Mouse (Mus musculus) embryo, embryonic 10.5 days (tissue): Measurements from ENCODE around the gene Ppp3r1.

ENCODE experiments used
- DNase-seq: peaks from one replicate; pipeline ENCODE4 v3.0.0-alpha.2; 2015; ENCODE audit warnings: low spot score

Gene Ppp3r1

DNA sequence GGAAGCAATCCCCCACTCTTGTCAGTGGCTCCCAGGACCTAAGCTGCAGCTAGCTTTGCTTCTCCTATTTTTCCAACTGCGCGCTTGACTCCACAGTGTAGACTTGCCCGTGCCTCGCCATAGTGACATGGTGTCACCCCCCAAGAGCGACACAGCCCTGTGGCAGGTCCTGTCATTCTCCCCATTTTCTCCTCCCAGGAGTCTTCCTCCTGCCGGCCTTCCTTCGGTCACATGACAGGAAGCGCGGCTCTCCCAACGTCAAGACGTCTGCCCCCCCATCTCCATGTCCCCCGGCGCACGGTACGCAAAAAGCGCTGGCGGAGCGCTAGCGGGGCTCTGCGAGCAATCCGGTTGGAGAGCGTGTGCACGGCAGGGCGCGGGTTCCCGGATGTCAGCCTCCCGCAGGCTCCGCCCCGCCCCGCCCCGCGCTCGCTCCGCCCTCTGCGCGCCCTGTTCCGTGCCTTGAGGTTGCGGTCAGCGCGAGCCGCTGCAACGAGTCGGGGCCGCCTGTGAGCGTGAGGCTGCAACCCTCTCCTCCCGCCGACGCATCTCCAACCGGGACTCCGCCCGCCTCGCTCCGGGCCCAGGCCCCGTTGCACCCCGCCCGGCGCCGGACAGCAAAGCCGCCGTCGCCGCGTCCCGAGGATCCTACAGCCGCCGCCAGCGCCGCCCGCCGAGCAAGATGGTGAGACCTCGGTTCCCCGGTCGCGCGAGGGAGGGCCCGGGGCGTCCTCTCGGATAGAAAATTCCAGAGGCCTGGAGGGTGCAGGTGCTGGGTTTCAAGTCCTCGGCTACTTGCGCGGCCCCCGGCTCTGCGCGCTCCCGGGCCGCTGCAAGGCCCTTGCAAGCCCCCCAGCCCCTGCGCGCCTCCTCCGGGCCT lies at the start of gene Ppp3r1:
Gene Ppp3r1 (plus strand): TSS at position 406 of the 880 bp plus-strand sequence.
- peak; percentile 97 for DNase-seq

DNA sequence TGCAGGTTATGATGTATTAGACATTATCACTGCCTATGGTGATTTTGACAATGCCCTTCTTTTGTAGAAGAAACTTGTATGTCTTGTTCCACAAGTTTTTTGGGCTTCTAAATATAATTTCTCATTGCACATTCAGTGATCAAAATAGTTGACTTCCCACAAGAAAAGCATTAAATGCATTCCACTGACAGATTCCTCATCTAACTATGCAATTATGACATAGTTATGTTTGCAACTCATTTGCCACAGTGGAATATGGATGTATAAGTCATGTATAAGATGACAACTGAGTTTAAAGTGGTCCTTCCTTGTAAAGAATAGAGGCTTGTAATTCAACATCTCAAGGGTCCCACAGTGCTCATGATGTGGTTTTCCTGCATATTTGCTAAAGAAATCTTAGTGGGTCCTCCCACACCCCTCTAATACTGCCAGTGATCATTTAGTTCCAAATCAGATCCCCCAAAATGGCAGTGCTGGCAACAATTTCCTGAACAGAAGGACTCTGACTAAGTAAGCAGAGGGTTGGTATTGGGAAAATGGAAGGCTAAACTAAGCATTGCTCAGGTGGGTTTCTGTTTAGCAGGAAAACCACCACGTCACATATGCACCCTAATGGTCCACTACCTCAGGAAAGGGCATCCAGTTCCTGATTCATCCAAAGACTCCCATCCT lies 46.5 kb upstream of the Ppp3r1 start:
- DNase-seq, result no peak

GRCm38 (mm10) chr11:17126418-17126817 lies 32.6 kb upstream of the Ppp3r1 start:
- DNase-seq, result no peak

GRCm38 (mm10) chr11:17135638-17136037 lies 23.4 kb upstream of the Ppp3r1 start:
- no peak for DNase-seq

DNA sequence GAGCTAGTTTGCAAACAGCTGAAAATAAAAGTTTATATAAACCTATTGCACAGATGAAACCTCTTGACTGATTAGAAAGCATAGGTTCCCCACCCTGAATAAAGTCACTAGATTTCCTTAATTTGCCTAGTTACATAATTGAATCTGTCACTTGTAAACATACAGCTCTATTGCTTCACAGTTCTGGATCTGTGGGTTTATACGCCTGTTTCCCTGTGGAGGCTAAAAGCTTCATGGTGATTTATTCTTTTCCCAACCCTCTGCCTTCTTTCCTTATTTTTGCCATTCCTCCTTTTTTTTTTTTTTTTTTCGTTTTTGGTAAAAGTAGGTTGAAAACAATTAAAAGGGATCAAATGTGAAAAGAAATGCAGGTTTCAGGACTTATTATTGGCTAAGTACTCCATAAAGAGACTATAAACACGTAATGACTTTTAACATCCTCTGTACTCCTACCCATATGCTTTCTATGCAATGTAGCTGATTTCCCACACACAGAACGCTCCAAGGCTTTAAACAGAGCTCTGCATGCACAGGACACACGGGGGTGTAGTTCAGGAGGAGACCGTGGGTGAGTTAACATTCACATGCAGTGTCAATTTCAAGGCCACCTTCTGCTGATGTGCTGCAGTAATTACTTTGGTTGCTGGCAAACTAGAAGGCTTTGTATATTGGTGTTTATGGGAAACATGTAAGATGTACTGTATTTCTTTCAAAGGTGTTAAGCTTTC lies 20.6 kb upstream of the Ppp3r1 start:
- no peak for DNase-seq

DNA sequence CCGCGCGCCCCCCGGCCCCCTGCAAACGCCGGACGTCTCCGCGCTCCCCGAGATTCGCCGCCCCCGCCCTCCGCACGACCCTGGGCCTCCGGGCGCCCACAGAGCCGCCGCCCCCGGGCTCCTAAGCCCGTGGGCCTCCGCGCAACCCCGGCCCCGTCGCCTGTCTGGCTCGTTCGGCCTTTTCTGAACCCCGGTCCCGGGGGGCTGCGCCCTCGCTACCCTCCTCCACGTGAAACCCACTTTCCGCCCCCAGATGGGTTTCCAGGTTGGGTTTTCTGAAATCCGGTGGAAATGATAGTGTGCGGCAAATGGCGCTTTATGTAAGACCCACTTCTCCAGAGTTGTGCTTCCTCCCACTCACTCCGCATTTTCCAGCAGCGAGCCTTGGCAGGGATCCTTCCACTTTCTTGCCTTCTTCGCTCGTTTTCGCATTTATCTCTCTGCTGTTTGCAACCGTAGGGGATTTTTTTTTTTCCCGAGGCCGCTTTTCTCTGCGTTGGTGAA lies 727 bp downstream of the Ppp3r1 start:
- DNase-seq, result peak; percentile 48

- DNase-seq, result peak; percentile 78
Observed at GRCm38 (mm10) chr11:17160242-17160641, 1.2 kb downstream of the Ppp3r1 start.

- DNase-seq, result no peak
Observed at GRCm38 (mm10) chr11:17163956-17164355, 4.9 kb downstream of the Ppp3r1 start.

DNA sequence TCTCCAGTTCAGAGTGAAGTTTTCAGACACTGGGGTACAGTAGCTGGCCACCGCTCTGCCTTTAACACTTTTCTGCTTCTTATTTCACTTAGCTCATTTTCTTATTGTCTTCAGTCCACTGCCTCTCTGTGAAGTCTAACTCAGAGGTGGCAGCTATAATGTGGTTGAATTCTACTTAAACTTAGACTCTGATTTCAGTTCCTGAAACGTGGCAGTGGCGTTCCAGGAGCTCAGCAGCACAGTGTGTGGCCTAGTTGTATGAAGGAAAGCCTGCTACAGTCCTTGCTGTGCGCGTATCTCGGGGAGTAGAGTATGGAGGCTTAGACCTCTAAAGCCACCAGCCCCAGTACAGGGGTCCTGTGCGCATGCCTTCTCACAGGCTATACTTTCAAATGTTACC lies 7.6 kb downstream of the Ppp3r1 start:
- DNase-seq, result no peak

DNA sequence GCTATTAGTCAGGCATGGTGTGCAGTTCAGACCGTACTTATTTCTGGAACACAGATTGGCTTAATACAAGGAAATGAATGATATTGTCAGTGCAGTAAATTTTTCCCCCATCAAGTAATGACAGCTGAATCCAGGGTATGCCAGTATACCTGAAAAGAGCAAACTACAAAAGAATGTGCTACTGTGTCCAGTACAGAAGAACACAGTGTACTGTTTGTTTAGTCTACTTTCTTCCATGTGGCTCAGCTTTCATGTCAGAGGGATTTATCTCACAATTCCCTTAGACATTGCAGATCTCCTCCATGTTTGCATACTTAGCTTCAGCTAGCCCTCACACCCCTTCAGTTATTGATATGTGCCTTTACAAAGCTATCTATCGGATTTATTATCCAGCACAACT lies 10.2 kb downstream of the Ppp3r1 start:
- DNase-seq, result no peak

DNA sequence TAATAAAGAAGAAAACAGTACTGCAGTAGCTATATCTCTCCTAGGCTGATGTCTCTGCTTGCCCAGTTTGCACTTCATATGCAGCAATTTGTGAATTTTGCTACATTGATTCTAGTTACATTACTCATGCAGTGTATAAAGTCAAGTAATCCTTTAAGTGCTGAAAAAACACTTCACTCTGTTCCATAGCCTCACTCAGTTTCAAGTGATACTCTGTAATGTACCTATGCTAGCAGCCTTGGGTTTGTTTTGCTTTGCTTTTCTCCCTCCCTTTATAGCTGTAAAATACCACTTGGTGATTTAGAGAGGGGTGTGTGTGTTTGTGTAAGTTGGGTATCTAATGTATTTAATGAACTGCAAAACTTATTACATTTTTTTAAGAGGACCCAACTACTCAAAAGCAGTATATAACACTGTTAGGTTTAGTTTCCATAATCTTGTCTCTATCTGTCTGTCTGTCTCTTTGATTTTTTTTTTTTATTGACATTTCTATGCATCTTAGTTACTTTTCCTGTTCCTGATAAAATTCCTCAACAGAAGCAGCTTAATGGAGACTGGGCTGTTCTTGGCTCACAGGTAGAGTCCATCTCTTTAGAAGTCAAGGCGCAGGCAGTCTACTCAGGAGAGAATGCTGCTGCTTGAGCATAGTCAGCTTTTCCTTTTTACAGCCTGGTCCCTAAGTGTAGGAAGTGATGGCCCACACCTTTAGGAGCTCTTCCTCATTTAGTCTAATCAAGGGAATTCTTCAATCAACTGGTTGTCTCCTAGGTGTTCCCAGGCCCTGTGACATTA lies 12.1 kb downstream of the Ppp3r1 start:
- no peak for DNase-seq

GRCm38 (mm10) chr11:17172300-17172699 lies 13.2 kb downstream of the Ppp3r1 start:
- DNase-seq, result no peak

- DNase-seq, result no peak
Observed at GRCm38 (mm10) chr11:17176638-17177037, 17.6 kb downstream of the Ppp3r1 start.

GRCm38 (mm10) chr11:17180753-17181152 lies 21.7 kb downstream of the Ppp3r1 start:
- DNase-seq, result no peak

DNA sequence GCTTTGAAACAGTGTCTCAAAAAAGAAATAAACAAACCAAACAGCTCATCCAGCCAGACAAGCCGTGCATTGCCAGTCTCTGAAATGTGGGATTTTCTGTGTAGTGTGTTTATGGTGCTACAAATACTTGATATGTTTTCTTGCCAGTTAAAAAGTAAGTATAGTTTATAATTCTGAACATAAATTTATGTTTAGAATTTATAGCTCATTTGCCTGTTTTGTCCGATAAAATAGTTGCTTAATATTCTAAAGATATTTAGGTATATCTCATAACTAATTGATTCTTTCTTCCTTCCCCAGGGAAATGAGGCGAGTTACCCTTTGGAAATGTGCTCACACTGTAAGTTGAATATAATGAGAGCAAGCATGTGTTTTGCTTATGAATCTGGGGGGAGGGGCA lies 22.7 kb downstream of the Ppp3r1 start, which contains the start of gene Wdr92:
Gene Wdr92 (plus strand): TSS at position 301 of the 400 bp plus-strand sequence.
- no peak for DNase-seq

- DNase-seq, result no peak
Observed at GRCm38 (mm10) chr11:17183165-17183564, 24.1 kb downstream of the Ppp3r1 start.

GRCm38 (mm10) chr11:17187649-17188048 lies 28.6 kb downstream of the Ppp3r1 start:
- DNase-seq, result no peak

- peak; percentile 61 for DNase-seq
Observed at GRCm38 (mm10) chr11:17188786-17189185, 29.7 kb downstream of the Ppp3r1 start.

GRCm38 (mm10) chr11:17192151-17192844 lies 33.2 kb downstream of the Ppp3r1 start:
- DNase-seq, result no peak

- no peak for DNase-seq
Observed at GRCm38 (mm10) chr11:17199170-17199569, 40.1 kb downstream of the Ppp3r1 start.
